Mouse (Mus musculus) forebrain, embryonic 14.5 days (tissue): ENCODE data around the gene Atrn. TPM values are rescaled to one million over a fixed set of nuclear protein-coding genes. Genes with fewer than 3 reads are reported as not detected.
"Not testable (repeated sequence)": the region's sequence is repeated elsewhere in the genome, so short reads cannot be mapped to it uniquely, and the experiment has no call there.

ENCODE experiments used
- ATAC-seq: fragments of 200-750 bp; cut with Nextera tagmentation; 2 replicates; pipeline ENCODE4 v1.8.0; 2017; ENCODE audit warnings: mild to moderate bottlenecking, moderate library complexity
- DNase-seq: peaks from one replicate; pipeline ENCODE4 v3.0.0-alpha.2; 2015; ENCODE audit warnings: low spot score
- H3K27ac ChIP-seq: fragments of 300-500 bp; sonication (generic); 2 replicates; pipeline ENCODE4 v1.5.1; 2014; ENCODE audit warnings: low read depth, mild to moderate bottlenecking, control low read depth, low read length, moderate library complexity
- H3K27me3 ChIP-seq: fragments of 300-500 bp; sonication (generic); replicated peaks from 2 replicates; pipeline ENCODE4 v1.6.1; 2014; ENCODE audit warnings: low read length, control low read depth, mixed read lengths; ENCODE audit not compliant: control insufficient read depth, insufficient read depth
- H3K36me3 ChIP-seq: fragments of 300-500 bp; sonication (generic); 2 replicates; pipeline ENCODE4 v1.6.1; 2014; ENCODE audit warnings: low read length, control low read depth; ENCODE audit not compliant: control insufficient read depth, insufficient read depth
- H3K4me1 ChIP-seq: fragments of 300-500 bp; sonication (generic); 2 replicates; pipeline ENCODE4 v1.6.1; 2014; ENCODE audit warnings: antibody characterized with exemption, low read length, control low read depth; ENCODE audit not compliant: control insufficient read depth, insufficient read depth
- H3K4me2 ChIP-seq: fragments of 300-500 bp; sonication (generic); 2 replicates; pipeline ENCODE4 v1.6.1; 2014; ENCODE audit warnings: mild to moderate bottlenecking, control low read depth, low read length
- H3K4me3 ChIP-seq: fragments of 300-500 bp; sonication (generic); 2 replicates; pipeline ENCODE4 v1.5.1; 2014; ENCODE audit warnings: low read depth, low read length, control low read depth
- H3K9ac ChIP-seq: fragments of 300-500 bp; sonication (generic); 2 replicates; pipeline ENCODE4 v1.6.1; 2014; ENCODE audit warnings: mild to moderate bottlenecking, low read length, control low read depth, moderate library complexity
- H3K9me3 ChIP-seq: fragments of 300-500 bp; sonication (generic); replicated peaks from 2 replicates; pipeline ENCODE4 v1.6.1; 2016; ENCODE audit warnings: low read length, control low read depth, mixed read lengths; ENCODE audit not compliant: control insufficient read depth
- WGBS: fragments of 180-500 bp; shearing (Covaris S2); extraction: QIAGEN DNeasy Blood & Tissue Kit; methylation state at CpG from one replicate; pipeline ENCODE4 v1.1.7; 2014; 5-methylcytosine and 5-hydroxymethylcytosine counted together
- polyA plus RNA-seq: library from polyadenylated mRNA; unstranded; fragments of >200 nt; fragmentation: Nextera tagmentation; extraction: Ambion mirVana; gene quantifications from 2 replicates; pipeline ENCODE4 v1.2.1, GENCODE M21; 2014

Gene Atrn
- polyA plus RNA-seq, 1 experiment from 2014 or later = 11.3 TPM

GRCm38 (mm10) chr2:131029065-131029935 lies 123.0 kb downstream of the Atrn start:
- Histone ChIP-seq H3K27me3 (no peaks in the 10 kb centered on the region), H3K9ac (no peak overlapping the region), H3K4me1 (no peaks in the 10 kb centered on the region), H3K4me2 (no peak overlapping the region), H3K36me3 (peaks cover 20% of the 10 kb centered on the region; the same call in 1 of the 2 replicates), H3K4me3 (no peak overlapping the region), H3K9me3 (no peaks in the 10 kb centered on the region; the same call in 1 of the 2 replicates), H3K27ac (no peak overlapping the region)
- no peak for DNase-seq
- ATAC-seq = no peak
- WGBS = 75% methylated on average over 9 of the region's 9 CpGs

DNA sequence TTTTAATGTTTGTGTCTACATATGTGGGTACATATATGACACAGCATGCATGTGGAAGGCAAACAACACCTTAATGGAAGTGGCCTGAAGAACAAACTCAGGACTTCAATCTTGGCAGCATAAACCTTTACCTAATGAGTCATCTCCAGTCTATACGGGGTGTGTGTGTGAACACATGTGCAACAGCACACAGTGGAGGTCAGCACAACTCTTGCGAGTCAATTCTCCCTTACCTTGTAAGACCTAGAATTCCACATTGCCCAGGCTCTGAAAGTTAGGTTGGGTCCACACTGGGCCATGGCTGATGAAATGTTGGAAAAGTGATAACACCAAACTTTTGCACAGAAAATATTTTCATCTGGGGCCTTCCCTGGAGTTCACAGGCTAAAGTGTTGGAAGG lies 124.3 kb downstream of the Atrn start:
- no peak overlapping the region for H3K9ac ChIP-seq
- no peaks in the 10 kb centered on the region for H3K4me1 ChIP-seq
- H3K4me2 ChIP-seq = no peak overlapping the region
- no peak overlapping the region for H3K27ac ChIP-seq
- no peaks in the 10 kb centered on the region; the same call in 1 of the 2 replicates for H3K9me3 ChIP-seq
- H3K27me3 ChIP-seq = no peaks in the 10 kb centered on the region
- ATAC-seq = no peak
- 88% methylated on average over 2 of the region's 2 CpGs for WGBS
- no peak for DNase-seq
- peaks cover 12% of the 10 kb centered on the region; the same call in 1 of the 2 replicates for H3K36me3 ChIP-seq
- H3K4me3 ChIP-seq = no peak overlapping the region

- DNase-seq (no peak), ATAC-seq (no peak)
- Histone ChIP-seq H3K4me2 (no peak overlapping the region), H3K36me3 (peaks cover 8% of the 10 kb centered on the region; the same call in 1 of the 2 replicates), H3K4me3 (no peak overlapping the region), H3K27me3 (no peaks in the 10 kb centered on the region), H3K9ac (no peak overlapping the region), H3K9me3 (no peaks in the 10 kb centered on the region; the same call in 1 of the 2 replicates), H3K4me1 (no peaks in the 10 kb centered on the region), H3K27ac (no peak overlapping the region)
- WGBS = 98% methylated on average over 1 of the region's 1 CpGs
Observed at GRCm38 (mm10) chr2:131030998-131031397, 124.7 kb downstream of the Atrn start.

GRCm38 (mm10) chr2:131031406-131031805 lies 125.1 kb downstream of the Atrn start:
- H3K36me3 ChIP-seq, ATAC-seq: not testable (repeated sequence)
- 63% methylated on average over 1 of the region's 1 CpGs for WGBS

DNA sequence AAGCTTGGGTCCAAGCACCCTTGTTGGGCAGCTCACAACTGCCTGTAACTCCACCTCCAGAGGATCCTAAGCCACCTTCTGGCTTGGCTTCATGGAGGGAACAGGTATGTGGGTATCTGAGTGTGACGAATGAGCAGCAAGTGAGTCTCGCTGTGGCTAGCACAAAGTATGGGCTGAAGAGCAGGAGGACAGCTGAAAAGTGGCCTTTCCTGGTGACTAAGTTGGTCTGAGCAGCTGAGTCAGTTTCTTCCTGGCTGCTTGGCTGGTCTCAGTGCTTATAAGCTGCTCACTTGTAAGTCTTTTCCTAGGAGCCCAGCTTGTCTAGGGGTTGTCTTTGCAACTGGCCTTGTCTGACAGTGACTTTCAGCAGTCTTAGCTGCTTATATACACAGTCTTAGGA lies 130.0 kb downstream of the Atrn start:
- no peaks in the 10 kb centered on the region for H3K4me1 ChIP-seq
- H3K27me3 ChIP-seq = peaks cover 17% of the 10 kb centered on the region
- H3K36me3 ChIP-seq = no peaks in the 10 kb centered on the region
- no peak overlapping the region for H3K4me2 ChIP-seq
- DNase-seq = no peak
- ATAC-seq = no peak
- 84% methylated on average over 2 of the region's 2 CpGs for WGBS
- H3K27ac ChIP-seq = no peak overlapping the region
- no peaks in the 10 kb centered on the region; the same call in 1 of the 2 replicates for H3K9me3 ChIP-seq
- H3K4me3 ChIP-seq = no peak overlapping the region
- no peak overlapping the region for H3K9ac ChIP-seq

More at GRCm38 (mm10) chr2:131031406-131031805, 125.1 kb downstream of the Atrn start:
- not testable (repeated sequence) for H3K9ac ChIP-seq, H3K4me3 ChIP-seq, H3K27ac ChIP-seq, H3K9me3 ChIP-seq, H3K4me2 ChIP-seq, H3K4me1 ChIP-seq, DNase-seq, H3K27me3 ChIP-seq

- no peaks in the 10 kb centered on the region for H3K36me3 ChIP-seq
- no peaks in the 10 kb centered on the region; the same call in 1 of the 2 replicates for H3K9me3 ChIP-seq
- no peaks in the 10 kb centered on the region for H3K4me1 ChIP-seq
- H3K4me3 ChIP-seq = no peak overlapping the region
- no peak overlapping the region for H3K9ac ChIP-seq
- H3K4me2 ChIP-seq = no peak overlapping the region
- peaks cover 21% of the 10 kb centered on the region for H3K27me3 ChIP-seq
- ATAC-seq (no peak), DNase-seq (no peak)
- H3K27ac ChIP-seq = no peak overlapping the region
Observed at GRCm38 (mm10) chr2:131036757-131037156, 130.5 kb downstream of the Atrn start.

DNA sequence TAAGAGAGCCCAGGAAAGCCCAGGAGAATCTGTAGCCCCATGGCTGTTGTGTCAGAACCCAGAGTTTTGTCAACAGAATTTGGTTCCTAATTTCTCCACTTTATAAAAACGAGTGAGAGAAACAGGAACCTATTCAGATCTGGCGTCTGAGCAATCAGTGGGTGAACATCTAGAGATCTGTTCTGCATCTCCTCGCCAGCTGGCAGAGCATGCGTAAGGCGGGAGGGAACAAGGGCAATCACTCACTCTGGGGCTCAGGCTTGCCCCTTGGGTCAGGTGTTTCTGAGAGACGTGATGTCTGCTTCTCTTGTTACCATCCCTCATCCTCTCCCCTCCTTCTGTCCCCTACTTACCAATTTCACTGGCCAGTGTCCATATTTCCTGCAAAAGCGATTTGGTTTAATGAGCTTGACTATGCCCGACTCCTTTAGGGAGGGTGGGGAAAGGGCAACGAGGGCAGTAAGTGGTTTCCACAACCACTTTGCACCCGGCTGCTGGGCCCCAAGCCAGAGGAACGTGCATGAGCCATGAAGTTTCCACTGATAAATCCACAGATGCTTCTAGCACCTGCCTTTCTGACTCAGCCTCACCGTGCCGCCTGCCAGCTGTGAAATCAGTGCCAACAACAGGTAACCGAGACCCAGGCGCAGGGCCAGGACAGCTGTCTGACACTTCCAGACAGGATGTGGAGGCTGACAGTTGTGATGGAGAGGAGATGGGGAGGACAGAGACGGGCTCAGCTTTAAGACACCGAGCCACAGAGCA lies 131.1 kb downstream of the Atrn start:
- Histone ChIP-seq H3K9me3 (no peaks in the 10 kb centered on the region; the same call in 1 of the 2 replicates), H3K27me3 (peaks cover 27% of the 10 kb centered on the region), H3K4me1 (no peaks in the 10 kb centered on the region), H3K27ac (no peak overlapping the region), H3K4me2 (no peak overlapping the region), H3K9ac (no peak overlapping the region), H3K4me3 (no peak overlapping the region), H3K36me3 (no peaks in the 10 kb centered on the region)
- DNase-seq (peak; percentile 23), ATAC-seq (no peak)
- WGBS = 65% methylated on average over 17 of the region's 17 CpGs

- Histone ChIP-seq H3K9me3 (no peaks in the 10 kb centered on the region; the same call in 1 of the 2 replicates), H3K27ac (no peak overlapping the region), H3K4me3 (no peak overlapping the region), H3K4me1 (no peaks in the 10 kb centered on the region), H3K4me2 (no peak overlapping the region), H3K9ac (no peak overlapping the region), H3K36me3 (no peaks in the 10 kb centered on the region), H3K27me3 (peaks cover 32% of the 10 kb centered on the region)
- ATAC-seq (no peak), DNase-seq (no peak)
- 92% methylated on average over 6 of the region's 6 CpGs for WGBS
Observed at GRCm38 (mm10) chr2:131038197-131038596, 131.9 kb downstream of the Atrn start.
